ENCODE assay signal across 8 mouse cellular contexts in genomic region chr17:57219167-57219883, GRCm38 (mm10). TPM values are rescaled to one million over a fixed set of nuclear protein-coding genes. Genes with fewer than 3 reads are reported as not detected.
A peak's percentile ranks its signal among the peaks of the same experiment; 100 is the strongest.
DNase-seq lines count a peak whose midpoint lies in the region; ATAC-seq and TF ChIP-seq lines count a peak whose summit lies in the region.
"Had no signal": no experiment of that assay in that cellular context is flagged by ENCODE, and none has a peak within 500 bp of the region (broad histone marks: within the 10 kb centered on the region; RNA-seq: fewer than 3 reads in every experiment).

No protein-coding gene starts in this region.

- H3K9me3 ChIP-seq in lung, postnatal 0 days (ENCODE audit: low read length): no peaks in the 10 kb centered on the region

- intact Hi-C loops in gastrocnemius, postnatal 14 days (cut with DNase I; ENCODE audit: low total_unique reads): loop anchor here (2.0 to 5.0 kb wide), 2 partner anchors 58 to 119 kb away; partner anchors contain the start of gene Vav1

- H3K9ac ChIP-seq in lung, postnatal 0 days (replicated peaks; ENCODE audit: low read depth): no peak overlapping the region

- TF ChIP-seq CTCF in lung, postnatal 0 days (IDR thresholded peaks at IDR 0.05): peak; percentile 89

- H3K27me3 ChIP-seq in lung, postnatal 0 days (replicated peaks; ENCODE audit: insufficient read depth, low read length): no peaks in the 10 kb centered on the region

- no peaks in the 10 kb centered on the region for H3K36me3 ChIP-seq in lung, postnatal 0 days (ENCODE audit: insufficient read depth, low read length)

- peak; percentile 39 for ATAC-seq in lung, postnatal 0 days

- no peak overlapping the region for H3K4me3 ChIP-seq in lung, postnatal 0 days (ENCODE audit: low read depth, low read length)

- H3K27ac ChIP-seq in lung, postnatal 0 days (ENCODE audit: low read length): no peak overlapping the region

- no peak for TF ChIP-seq EP300 in lung, postnatal 0 days (IDR thresholded peaks at IDR 0.05)

- peak; percentile 80 for DNase-seq in CD4-positive helper T cell, adult 2 months (ENCODE audit: low read depth, low spot score)
- DNase-seq in MEL-GATA-1-ER (ENCODE audit: extremely low read depth, low read depth): peak; percentile 31
- DNase-seq in cerebellum, postnatal 25 days: peak; percentile 68 to 81
- peak; percentile 80 for DNase-seq in gastrocnemius, postnatal 14 days
- peak; percentile 89 for DNase-seq in kidney, postnatal 10 days
- peak; percentile 58 for DNase-seq in lung, postnatal 0 days (ENCODE audit: low spot score)
- peak; percentile 81 for DNase-seq in right cerebral cortex, postnatal 4 days

- no peak overlapping the region for H3K4me2 ChIP-seq in lung, postnatal 0 days (replicated peaks; ENCODE audit: low read depth, low read length)

- H3K4me1 ChIP-seq in lung, postnatal 0 days (ENCODE audit: insufficient read depth, low read depth, low read length): no peaks in the 10 kb centered on the region

- 25% methylated on average over 11 of the region's 11 CpGs for WGBS in lung, postnatal 0 days

RNA-seq across cellular contexts. Expression of gene C3, which starts 8.6 kb away (rescaled TPM):
- 1 to 10 TPM in 1 of 2 experiments, under 1 TPM in 1; 0.60 to 1.2 TPM for total RNA-seq in gastrocnemius, postnatal 14 days (2021)
- polyA plus RNA-seq in lung, postnatal 0 days (2015; fragmentation: Nextera tagmentation; extraction: Ambion mirVana): 50.2 and 55.0 TPM in 2 replicates

RNA-seq across cellular contexts. Expression of gene Tnfsf14, which starts 25.3 kb away (rescaled TPM):
- not detected for total RNA-seq in gastrocnemius, postnatal 14 days (2021)
- polyA plus RNA-seq in lung, postnatal 0 days (2015; fragmentation: Nextera tagmentation; extraction: Ambion mirVana): 0.50 and 0.73 TPM in 2 replicates
- total RNA-seq: layer of hippocampus, adult 18-20 months had no signal

RNA-seq across cellular contexts. Expression of gene Gpr108, which starts 28.9 kb away (rescaled TPM):
- total RNA-seq in gastrocnemius, postnatal 14 days (2021): 10 to 100 TPM; 21.8 to 24.6 TPM
- polyA plus RNA-seq in lung, postnatal 0 days (2015; fragmentation: Nextera tagmentation; extraction: Ambion mirVana): 48.4 and 48.8 TPM in 2 replicates

RNA-seq across cellular contexts. Expression of gene Trip10, which starts 29.9 kb away (rescaled TPM):
- 10 to 100 TPM; 69.4 to 75.6 TPM for total RNA-seq in gastrocnemius, postnatal 14 days (2021)
- polyA plus RNA-seq in lung, postnatal 0 days (2015; fragmentation: Nextera tagmentation; extraction: Ambion mirVana): 46.4 and 58.9 TPM in 2 replicates

RNA-seq across cellular contexts. Expression of gene Vav1, which starts 59.6 kb away (rescaled TPM):
- total RNA-seq in gastrocnemius, postnatal 14 days (2021): under 1 TPM; 0.66 to 0.93 TPM
- 4.8 and 5.4 TPM in 2 replicates for polyA plus RNA-seq in lung, postnatal 0 days (2015; fragmentation: Nextera tagmentation; extraction: Ambion mirVana)

Comparison
In these comparisons a context has a peak if more than half of its experiments do, and no peak if none do; other contexts are left out.
1. DNase-seq: peak in every context shown above with its lines; median percentile 89 in kidney, postnatal 10 days; 81 in right cerebral cortex, postnatal 4 days; 80 in CD4-positive helper T cell, adult 2 months; 80 in gastrocnemius, postnatal 14 days; 74 in cerebellum, postnatal 25 days; 58 in lung, postnatal 0 days; 31 in MEL-GATA-1-ER.